Mouse (Mus musculus) spleen, adult 2 months (tissue): ENCODE data around the gene Gucy1a1. TPM values are rescaled to one million over a fixed set of nuclear protein-coding genes. Genes with fewer than 3 reads are reported as not detected.
A peak's percentile ranks its signal among the peaks of the same experiment; 100 is the strongest.

Source experiments
- DNase-seq, 2 experiments: peaks; one replicate each; pipeline versions ENCODE4 v3.0.0 to v3.0.0-alpha.2; 2012 to 2021; ENCODE audit warnings: low spot score in 2 of 2, low read depth in 1 of 2
- H3K27ac ChIP-seq: fragments of 200-500 bp; 2 replicates; pipeline ENCODE4 v1.5.1; 2012; ENCODE audit warnings: low read length, inconsistent platforms; ENCODE audit not compliant: insufficient read depth
- H3K27me3 ChIP-seq: fragments of 200-500 bp; 2 replicates; pipeline ENCODE4 v1.6.1; 2012; ENCODE audit warnings: mild to moderate bottlenecking, moderate library complexity, low read length, inconsistent platforms; ENCODE audit not compliant: control insufficient read depth, insufficient read depth
- H3K36me3 ChIP-seq: fragments of 200-500 bp; 2 replicates; pipeline ENCODE4 v1.6.1; 2012; ENCODE audit warnings: mild to moderate bottlenecking, low read length, inconsistent platforms; ENCODE audit not compliant: control insufficient read depth, insufficient read depth
- H3K4me1 ChIP-seq: fragments of 200-500 bp; 2 replicates; pipeline ENCODE4 v1.6.1; 2011; ENCODE audit warnings: inconsistent platforms; ENCODE audit not compliant: control insufficient read depth, insufficient read depth, insufficient read length
- H3K4me3 ChIP-seq: fragments of 200-500 bp; 2 replicates; pipeline ENCODE4 v1.5.1; 2011; ENCODE audit warnings: mild to moderate bottlenecking, inconsistent platforms; ENCODE audit not compliant: insufficient read depth, insufficient read length; ENCODE audit errors: extremely low read depth
- CTCF ChIP-seq: fragments of 200-500 bp; IDR thresholded peaks from 2 replicates; pipeline ENCODE4 v1.5.1; 2011; ENCODE audit warnings: mild to moderate bottlenecking, inconsistent platforms; ENCODE audit not compliant: insufficient read depth, insufficient read length, insufficient replicate concordance; ENCODE audit errors: extremely low read depth
- POLR2A ChIP-seq: fragments of 200-500 bp; IDR thresholded peaks from 2 replicates; pipeline ENCODE4 v1.6.1; 2011; ENCODE audit warnings: low read depth, low read length, inconsistent platforms
- WGBS: fragments of 180-500 bp; shearing (Covaris S2); methylation state at CpG from one replicate; pipeline ENCODE4 v1.1.7; 2018; 5-methylcytosine and 5-hydroxymethylcytosine counted together
- polyA plus RNA-seq: library from polyadenylated mRNA; depleted of rRNA; stranded (reverse); fragments of >200 nt; gene quantifications from 2 replicates; pipeline ENCODE4 v1.2.3, GENCODE M21; 2012

Gene Gucy1a1
- polyA plus RNA-seq, 1 experiment = 9.2 TPM

DNA sequence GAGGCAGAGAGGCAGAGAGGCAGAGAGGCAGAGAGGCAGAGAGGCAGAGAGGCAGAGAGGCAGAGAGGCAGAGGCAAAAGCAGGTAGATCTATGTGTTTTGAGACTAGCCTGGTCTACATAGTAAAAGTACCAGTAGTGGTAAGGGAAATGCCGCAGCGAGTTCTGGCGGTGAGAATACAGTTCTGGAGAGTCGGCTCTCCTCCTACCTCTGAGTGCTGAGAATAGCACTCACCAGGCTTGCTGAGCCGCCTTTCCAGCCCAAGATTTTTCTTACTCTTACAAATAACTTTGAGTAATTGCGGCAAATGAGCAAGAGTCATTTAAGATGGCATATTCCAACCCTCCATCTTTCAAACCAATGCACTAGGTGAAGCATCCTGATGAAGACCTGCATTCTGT is 46.5 kb downstream of the Gucy1a1 start:
- no peaks in the 10 kb centered on the region for H3K27me3 ChIP-seq
- WGBS = 90% methylated on average over 6 of the region's 6 CpGs
- DNase-seq = no peak
- no peaks in the 10 kb centered on the region for H3K4me1 ChIP-seq
- no peak for TF ChIP-seq POLR2A
- no peak for TF ChIP-seq CTCF
- H3K27ac ChIP-seq = no peak overlapping the region
- H3K36me3 ChIP-seq = no peaks in the 10 kb centered on the region
- no peak overlapping the region for H3K4me3 ChIP-seq

DNA sequence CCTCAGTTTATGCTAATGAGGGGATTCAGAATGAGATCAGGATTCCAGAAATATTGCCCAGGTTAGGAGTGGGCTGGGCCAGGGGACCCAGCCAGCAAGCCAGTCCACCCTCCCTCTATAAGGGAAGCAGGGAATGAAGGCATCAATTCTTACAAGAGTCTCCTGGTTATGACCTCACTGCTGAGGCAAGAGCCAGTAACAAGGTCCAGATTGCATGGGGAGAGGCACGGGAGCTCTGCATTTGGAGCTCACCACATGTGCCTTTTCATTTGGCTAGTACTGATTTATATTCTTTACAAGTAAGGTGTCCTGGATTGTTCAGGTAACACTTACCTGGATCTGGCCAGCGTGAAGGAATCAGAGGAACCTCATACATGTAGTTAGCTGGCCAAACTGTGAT is 48.8 kb downstream of the Gucy1a1 start:
- no peaks in the 10 kb centered on the region for H3K36me3 ChIP-seq
- WGBS = 88% methylated on average over 2 of the region's 2 CpGs

DNA sequence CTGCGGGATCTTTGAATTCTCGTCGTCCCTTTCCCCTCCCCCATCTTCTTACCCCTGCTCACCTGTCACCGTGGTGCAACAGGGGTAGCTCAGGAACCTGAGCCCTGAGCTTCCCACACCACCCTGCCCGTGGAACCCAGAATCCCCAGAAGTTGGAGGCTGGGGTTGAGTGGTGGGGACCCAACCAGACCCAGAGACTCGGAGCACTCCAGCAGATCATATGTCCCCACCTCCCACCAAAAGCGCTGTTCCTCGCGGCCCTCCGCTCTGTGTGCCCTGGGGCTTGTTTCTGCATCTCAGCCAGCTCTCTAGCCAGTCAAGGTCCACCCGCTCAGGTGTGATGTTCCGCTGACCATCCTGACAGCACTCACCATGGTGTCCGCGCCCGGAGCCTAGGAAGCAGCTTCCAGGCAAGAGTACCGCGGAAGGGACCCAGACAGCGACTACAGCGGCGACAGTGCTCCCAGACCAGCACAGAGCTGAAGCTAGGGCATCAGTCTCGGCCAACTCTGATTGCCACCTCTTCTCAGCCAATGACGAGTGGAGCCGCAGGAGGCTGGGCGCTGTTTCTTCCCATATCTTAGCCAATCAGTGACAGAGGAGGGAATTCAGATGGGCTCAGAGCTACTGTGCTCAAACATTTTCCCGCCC is 71.3 kb downstream of the Gucy1a1 start, which contains the start of gene Gucy1b1:
Gene Gucy1b1 (minus strand): TSS at position 489 of the 651 bp plus-strand sequence.
- peak in 1 of 2 experiments; percentile 28 for DNase-seq
- no peak within 1 kb of the TSS for H3K27ac ChIP-seq
- 4% methylated on average over 25 of the region's 25 CpGs for WGBS
- no peaks in the 10 kb centered on the region; the same call in 1 of the 2 replicates for H3K4me1 ChIP-seq
- peak within 1 kb of the TSS; percentile 45 for H3K4me3 ChIP-seq
- no peak for TF ChIP-seq POLR2A
- no peak for TF ChIP-seq CTCF
- H3K36me3 ChIP-seq = no peaks in the 10 kb centered on the region
- H3K27me3 ChIP-seq = peaks cover 4% of the 10 kb centered on the region; the same call in 1 of the 2 replicates

More for the DNA sequence above, 48.8 kb downstream of the Gucy1a1 start:
- H3K27ac ChIP-seq = no peak overlapping the region
- no peaks in the 10 kb centered on the region for H3K27me3 ChIP-seq
- TF ChIP-seq CTCF = no peak
- no peak for TF ChIP-seq POLR2A
- H3K4me3 ChIP-seq = no peak overlapping the region
- no peak for DNase-seq
- H3K4me1 ChIP-seq = no peaks in the 10 kb centered on the region

DNA sequence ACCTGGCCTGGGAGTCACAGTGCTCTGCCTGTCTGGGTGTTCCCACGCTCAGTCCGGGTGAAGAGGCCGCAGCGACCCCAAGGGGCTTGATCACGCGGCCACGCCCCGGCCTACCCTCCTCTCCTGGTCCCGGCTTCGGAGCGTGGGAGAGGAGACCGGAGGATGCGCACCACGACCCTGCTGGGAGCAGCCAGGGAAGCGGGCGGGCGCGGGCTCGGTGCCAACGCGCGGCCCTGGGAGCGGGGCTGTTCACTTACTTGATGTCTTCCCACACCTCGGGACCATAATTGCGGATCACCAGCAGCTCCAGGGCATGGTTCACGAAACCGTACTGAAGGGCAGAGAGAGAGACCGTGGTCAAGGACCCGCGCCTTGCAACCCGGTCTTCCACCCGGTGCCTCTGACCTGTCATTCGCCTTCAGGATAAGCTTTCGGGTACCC is 71.8 kb downstream of the Gucy1a1 start:
- no peak overlapping the region for H3K27ac ChIP-seq
- H3K4me3 ChIP-seq = peak overlapping the region; percentile 33; the same call in 1 of the 2 replicates
- no peaks in the 10 kb centered on the region for H3K36me3 ChIP-seq
- TF ChIP-seq POLR2A (no peak), CTCF (no peak)
- peaks cover 4% of the 10 kb centered on the region; the same call in 1 of the 2 replicates for H3K27me3 ChIP-seq
- 6% methylated on average over 34 of the region's 34 CpGs for WGBS
- no peaks in the 10 kb centered on the region; the same call in 1 of the 2 replicates for H3K4me1 ChIP-seq
- DNase-seq = peak in 1 of 2 experiments; percentile 5

DNA sequence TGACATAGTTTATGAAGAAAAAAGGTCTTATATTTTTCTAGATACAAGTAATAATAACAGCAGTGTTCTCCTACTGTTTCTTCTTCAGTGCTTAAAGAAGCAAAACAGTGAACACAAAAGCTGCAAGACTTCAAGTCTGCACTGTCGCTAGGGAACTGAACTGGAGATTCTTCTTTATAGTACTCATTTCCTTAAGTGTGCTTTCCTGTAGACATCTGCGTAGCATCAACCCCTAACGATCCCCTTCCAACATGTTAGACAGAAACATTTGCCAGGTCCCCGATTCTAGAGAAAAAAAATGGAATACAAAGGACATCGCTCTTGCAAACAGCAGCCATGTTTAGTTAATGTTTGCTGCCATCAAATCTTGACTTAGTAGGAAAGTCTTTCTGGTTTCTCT is 77.8 kb downstream of the Gucy1a1 start:
- Histone ChIP-seq H3K4me1 (no peaks in the 10 kb centered on the region), H3K36me3 (no peaks in the 10 kb centered on the region), H3K27ac (no peak overlapping the region), H3K27me3 (no peaks in the 10 kb centered on the region), H3K4me3 (no peak overlapping the region)
- TF ChIP-seq POLR2A = no peak
- TF ChIP-seq CTCF = no peak
- DNase-seq = no peak
- 88% methylated on average over 5 of the region's 5 CpGs for WGBS

DNA sequence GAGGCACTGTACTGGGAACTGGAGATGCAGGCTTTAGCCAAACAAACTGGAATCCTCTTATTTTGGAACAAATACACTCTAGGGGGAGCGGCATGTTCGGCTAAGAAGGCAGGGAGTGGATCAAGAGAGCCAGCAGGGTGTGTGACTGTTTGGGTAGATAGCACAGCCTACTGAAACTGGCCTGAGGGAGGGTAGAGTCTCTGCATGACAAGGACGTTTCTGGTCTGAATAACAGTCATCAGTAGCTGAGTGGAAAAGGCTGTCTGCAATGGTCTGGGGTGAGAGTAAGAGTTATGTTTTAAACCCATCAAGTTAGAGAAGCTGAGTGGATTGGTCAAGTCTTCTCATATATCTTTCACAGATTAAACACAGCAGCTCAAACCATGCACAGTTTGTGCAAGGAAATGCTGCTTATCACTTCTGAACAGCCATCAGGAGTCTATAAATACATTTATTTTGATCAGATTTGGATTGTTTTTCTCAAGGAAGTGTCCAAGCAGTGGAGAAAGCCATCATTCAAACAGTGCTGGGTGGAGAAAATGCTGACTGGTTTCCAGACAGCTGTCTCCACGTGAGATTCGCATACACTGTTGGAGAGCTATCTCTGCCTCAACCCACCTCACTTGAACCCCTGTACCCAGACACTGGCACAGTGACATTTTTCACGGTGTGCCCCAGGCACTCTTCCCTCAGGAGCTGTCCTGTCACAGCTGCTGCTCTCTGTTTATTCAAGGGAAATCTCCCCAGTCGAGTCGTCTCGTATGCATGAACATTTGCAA is 84.0 kb downstream of the Gucy1a1 start:
- H3K27me3 ChIP-seq = no peaks in the 10 kb centered on the region
- H3K4me3 ChIP-seq = no peak overlapping the region
- 59% methylated on average over 9 of the region's 9 CpGs for WGBS
- no peak overlapping the region for H3K27ac ChIP-seq
- no peaks in the 10 kb centered on the region for H3K4me1 ChIP-seq
- TF ChIP-seq POLR2A (no peak), CTCF (no peak)
- DNase-seq = no peak
- H3K36me3 ChIP-seq = no peaks in the 10 kb centered on the region
